Mouse (Mus musculus): ENCODE results near the gene Rplp0. TPM values are rescaled to one million over a fixed set of nuclear protein-coding genes. Genes with fewer than 3 reads are reported as not detected.

Rplp0 gene
- polyA plus RNA-seq, 1 experiment, result 3,023 TPM

GRCm38 (mm10) chr5:115611566-115611965 is 52.3 kb downstream of the Rplp0 start:
- Histone ChIP-seq H3K27ac (ENCODE audit: insufficient read depth, low read length) (no peak overlapping the region), H3K4me1 (ENCODE audit: control insufficient read depth, insufficient read depth, low read length) (no peaks in the 10 kb centered on the region), H3K4me3 (ENCODE audit: insufficient read depth, low read length) (no peak overlapping the region)
- TF ChIP-seq POLR2A (IDR thresholded peaks at IDR 0.05; ENCODE audit: low read depth, low read length), result no peak
- TF ChIP-seq CTCF (IDR thresholded peaks at IDR 0.05; ENCODE audit: borderline replicate concordance, insufficient read depth, low read length), result no peak

Other genes with a start within 250 kb of the Rplp0 start
- gene Srsf9, start 232.3 kb upstream of the Rplp0 start, polyA plus RNA-seq (2011; ENCODE audit: insufficient read length, low read depth, missing spikeins), result 90.7 and 96.9 TPM in 2 replicates
- 13.6 and 18.7 TPM in 2 replicates for gene Gatc, start 218.3 kb upstream of the Rplp0 start, polyA plus RNA-seq (2011; ENCODE audit: insufficient read length, low read depth, missing spikeins)
- 20.4 and 20.5 TPM in 2 replicates for gene Triap1, start 218.2 kb upstream of the Rplp0 start, polyA plus RNA-seq (2011; ENCODE audit: insufficient read length, low read depth, missing spikeins)
- gene Cox6a1, start 210.5 kb upstream of the Rplp0 start, polyA plus RNA-seq (2011; ENCODE audit: insufficient read length, low read depth, missing spikeins), result 280 and 336 TPM in 2 replicates
- 4.8 and 9.1 TPM in 2 replicates for gene Msi1, start 129.9 kb upstream of the Rplp0 start, polyA plus RNA-seq (2011; ENCODE audit: insufficient read length, low read depth, missing spikeins)
- gene Pla2g1b, start 93.2 kb upstream of the Rplp0 start, polyA plus RNA-seq (2011; ENCODE audit: insufficient read length, low read depth, missing spikeins), result not detected in 2 replicates
- gene Sirt4, start 74.7 kb upstream of the Rplp0 start, polyA plus RNA-seq (2011; ENCODE audit: insufficient read length, low read depth, missing spikeins), result 12.8 and 18.5 TPM in 2 replicates
- gene Pxn, start 52.8 kb upstream of the Rplp0 start, polyA plus RNA-seq (2011; ENCODE audit: insufficient read length, low read depth, missing spikeins), result 25.7 and 35.2 TPM in 2 replicates
- 39.5 and 40.7 TPM in 2 replicates for gene Gcn1l1, start 5.8 kb downstream of the Rplp0 start, polyA plus RNA-seq (2011; ENCODE audit: insufficient read length, low read depth, missing spikeins)
- gene Rab35, start 72.4 kb downstream of the Rplp0 start, polyA plus RNA-seq (2011; ENCODE audit: insufficient read length, low read depth, missing spikeins), result 55.5 and 57.9 TPM in 2 replicates
- 5.5 and 5.7 TPM in 2 replicates for gene Bicdl1, start 172.2 kb downstream of the Rplp0 start, polyA plus RNA-seq (2011; ENCODE audit: insufficient read length, low read depth, missing spikeins)